Mouse (Mus musculus) heart, postnatal 0 days (tissue): ENCODE measurements around the gene Nipa1. TPM values are rescaled to one million over a fixed set of nuclear protein-coding genes. Genes with fewer than 3 reads are reported as not detected.
A peak's percentile ranks its signal among the peaks of the same experiment; 100 is the strongest.

ENCODE experiments used
- ATAC-seq: fragments of 200-750 bp; cut with Nextera tagmentation; 2 replicates; pipeline ENCODE4 v1.8.0; 2017; ENCODE audit warnings: low read depth, moderate number of reproducible peaks, moderate library complexity; ENCODE audit not compliant: insufficient read depth
- DNase-seq: peaks from one replicate; pipeline ENCODE4 v3.0.0-alpha.2; 2016; ENCODE audit warnings: low spot score
- H3K27ac ChIP-seq: fragments of 300-500 bp; sonication (generic); 2 replicates; pipeline ENCODE4 v1.5.1; 2014; ENCODE audit warnings: low read depth, mild to moderate bottlenecking
- H3K27me3 ChIP-seq: fragments of 300-500 bp; sonication (generic); 2 replicates; pipeline ENCODE4 v1.6.1; 2014; ENCODE audit warnings: low read length, mixed read lengths; ENCODE audit not compliant: control insufficient read depth, insufficient read depth
- H3K36me3 ChIP-seq: fragments of 300-500 bp; sonication (generic); replicated peaks from 2 replicates; pipeline ENCODE4 v1.6.1; 2014; ENCODE audit warnings: low read length, mixed read lengths; ENCODE audit not compliant: control insufficient read depth, insufficient read depth
- H3K4me1 ChIP-seq: fragments of 300-500 bp; sonication (generic); 2 replicates; pipeline ENCODE4 v1.6.1; 2014; ENCODE audit warnings: antibody characterized with exemption; ENCODE audit not compliant: control insufficient read depth, insufficient read depth
- H3K4me2 ChIP-seq: fragments of 300-500 bp; sonication (generic); 2 replicates; pipeline ENCODE4 v1.6.1; 2014; ENCODE audit warnings: low read depth, mild to moderate bottlenecking, low read length, moderate library complexity
- H3K4me3 ChIP-seq: fragments of 300-500 bp; sonication (generic); 2 replicates; pipeline ENCODE4 v1.5.1; 2014; ENCODE audit warnings: low read depth, low read length
- H3K9ac ChIP-seq: fragments of 300-500 bp; sonication (generic); replicated peaks from 2 replicates; pipeline ENCODE4 v1.6.1; 2014; ENCODE audit warnings: low read depth, low read length, mixed read lengths
- H3K9me3 ChIP-seq: fragments of 300-500 bp; sonication (generic); replicated peaks from 2 replicates; pipeline ENCODE4 v1.6.1; 2016; ENCODE audit warnings: low read length; ENCODE audit not compliant: control insufficient read depth
- CTCF ChIP-seq: IDR thresholded peaks from 2 replicates; pipeline ENCODE4 v1.5.1; 2016; ENCODE audit warnings: antibody characterized with exemption, control low read depth, low read depth
- EP300 ChIP-seq: IDR thresholded peaks from 2 replicates; pipeline ENCODE4 v1.6.1; 2016; ENCODE audit warnings: antibody characterized with exemption, low read depth
- WGBS: fragments of 180-500 bp; shearing (Covaris S2); extraction: QIAGEN DNeasy Blood & Tissue Kit; methylation state at CpG from one replicate; pipeline ENCODE4 v1.1.7; 2014; 5-methylcytosine and 5-hydroxymethylcytosine counted together
- polyA plus RNA-seq: library from polyadenylated mRNA; unstranded; fragments of >200 nt; fragmentation: Nextera tagmentation; extraction: Ambion mirVana; gene quantifications from 2 replicates; pipeline ENCODE4 v1.2.1, GENCODE M21; 2015
- total RNA-seq: library from RNA; depleted of rRNA; stranded (reverse); fragments of >200 nt; gene quantifications from 2 replicates; pipeline ENCODE4 v1.2.3, GENCODE M21; 2014; ENCODE audit warnings: low replicate concordance

Nipa1 gene
- total and polyA plus RNA-seq, 2 experiments from 2014 or later: 2.5 to 3.0 TPM

GRCm38 (mm10) chr7:55986526-55987214, 33.1 kb downstream of the Nipa1 start:
- peak; percentile 54 for DNase-seq
- TF ChIP-seq CTCF (peak; percentile 62), EP300 (no peak)
- H3K9me3 ChIP-seq: no peaks in the 10 kb centered on the region
- H3K36me3 ChIP-seq: no peaks in the 10 kb centered on the region
- no peak overlapping the region for H3K4me3 ChIP-seq
- no peak overlapping the region for H3K27ac ChIP-seq
- 31% methylated on average over 13 of the region's 13 CpGs for WGBS
- H3K9ac ChIP-seq: no peak overlapping the region
- no peaks in the 10 kb centered on the region for H3K4me1 ChIP-seq
- peak; percentile 51; the same call in 1 of the 2 replicates for ATAC-seq
- H3K27me3 ChIP-seq: no peaks in the 10 kb centered on the region
- peak overlapping the region; percentile 40; the same call in 1 of the 2 replicates for H3K4me2 ChIP-seq

- Histone ChIP-seq H3K27me3 (no peaks in the 10 kb centered on the region), H3K4me3 (no peak overlapping the region), H3K9me3 (no peaks in the 10 kb centered on the region), H3K4me1 (no peaks in the 10 kb centered on the region), H3K9ac (no peak overlapping the region), H3K36me3 (0 out of 2 replicates have a peak, but pooled peaks cover under 1% of the 10 kb centered on the region), H3K27ac (no peak overlapping the region), H3K4me2 (no peak overlapping the region)
- ATAC-seq (no peak), DNase-seq (no peak)
- 58% methylated on average over 4 of the region's 4 CpGs for WGBS
- TF ChIP-seq CTCF (no peak), EP300 (no peak)
Measured at GRCm38 (mm10) chr7:55984754-55985153, 35.0 kb downstream of the Nipa1 start.

- Histone ChIP-seq H3K9me3 (no peaks in the 10 kb centered on the region), H3K4me2 (no peak overlapping the region), H3K4me3 (no peak overlapping the region), H3K36me3 (0 out of 2 replicates have a peak, but pooled peaks cover 4% of the 10 kb centered on the region), H3K27ac (no peak overlapping the region), H3K9ac (no peak overlapping the region), H3K4me1 (no peaks in the 10 kb centered on the region), H3K27me3 (no peaks in the 10 kb centered on the region)
- no peak for ATAC-seq
- 88% methylated on average over 5 of the region's 5 CpGs for WGBS
- TF ChIP-seq CTCF: no peak
- TF ChIP-seq EP300: no peak
- no peak for DNase-seq
Measured at GRCm38 (mm10) chr7:55983107-55983506, 36.6 kb downstream of the Nipa1 start.

DNA sequence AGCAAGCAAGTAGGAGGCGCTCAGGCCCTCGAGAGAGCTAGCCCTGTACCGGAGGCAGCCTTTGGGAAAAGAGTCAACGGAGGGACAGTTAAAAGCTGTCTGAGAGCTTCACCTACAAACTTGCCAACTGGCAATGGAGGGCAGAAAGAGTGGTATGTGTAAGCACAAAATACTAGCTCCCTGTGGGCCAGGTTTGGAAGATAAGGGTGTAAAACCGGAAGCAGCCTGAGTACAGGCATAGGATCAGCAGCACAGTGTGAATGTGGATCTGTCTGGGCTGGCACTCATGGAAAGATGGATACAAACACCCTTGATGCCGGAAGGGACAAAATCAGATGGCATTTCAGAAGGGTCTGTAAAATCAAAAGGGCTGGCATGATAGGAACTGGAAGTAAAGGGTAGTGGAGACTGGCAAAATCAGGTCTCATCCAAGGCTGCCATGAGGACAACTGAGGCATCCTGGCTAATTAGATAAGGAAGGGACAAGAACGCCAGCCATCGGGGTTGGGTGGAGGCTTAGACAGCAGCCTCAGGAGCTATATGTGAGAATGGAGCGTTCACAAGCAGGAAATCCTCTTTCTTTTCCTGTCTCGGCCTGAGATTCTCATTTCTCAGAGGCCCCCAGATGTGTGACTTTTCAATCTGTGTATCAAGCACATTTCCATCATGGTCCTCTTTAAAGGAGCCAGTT, 37.6 kb downstream of the Nipa1 start:
- ATAC-seq: no peak
- no peak for TF ChIP-seq CTCF
- DNase-seq: no peak
- Histone ChIP-seq H3K4me3 (no peak overlapping the region), H3K4me1 (no peaks in the 10 kb centered on the region), H3K9ac (no peak overlapping the region), H3K36me3 (0 out of 2 replicates have a peak, but pooled peaks cover 4% of the 10 kb centered on the region), H3K9me3 (no peaks in the 10 kb centered on the region), H3K27ac (no peak overlapping the region), H3K27me3 (no peaks in the 10 kb centered on the region), H3K4me2 (no peak overlapping the region)
- 77% methylated on average over 10 of the region's 10 CpGs for WGBS

GRCm38 (mm10) chr7:55981511-55981910, 38.2 kb downstream of the Nipa1 start:
- Histone ChIP-seq H3K27me3 (no peaks in the 10 kb centered on the region), H3K4me1 (no peaks in the 10 kb centered on the region), H3K4me3 (no peak overlapping the region), H3K4me2 (no peak overlapping the region), H3K9me3 (no peaks in the 10 kb centered on the region), H3K36me3 (0 out of 2 replicates have a peak, but pooled peaks cover 4% of the 10 kb centered on the region), H3K27ac (no peak overlapping the region), H3K9ac (no peak overlapping the region)
- DNase-seq: no peak
- TF ChIP-seq CTCF: no peak
- no peak for TF ChIP-seq EP300
- 85% methylated on average over 2 of the region's 2 CpGs for WGBS
- ATAC-seq: no peak
